Mouse (Mus musculus) kidney, adult 2 months (tissue): ENCODE measurements at regions not wholly inside any gene's neighbourhood (a gene's known extent, or its start where the extent isn't known, plus 50 kb on each side); places are given as distances from the start of the nearest gene placed in this dataset.

Experiments
- CTCF ChIP-seq: fragments of 200-500 bp; conservative IDR thresholded peaks from 2 replicates; pipeline ENCODE4 v1.5.1; 2011; ENCODE audit warnings: low read depth, mild to moderate bottlenecking, control low read depth, low read length, moderate library complexity, mixed read lengths; ENCODE audit not compliant: insufficient read depth, insufficient read length
- POLR2A ChIP-seq: fragments of 200-500 bp; IDR thresholded peaks from one replicate; pipeline ENCODE4 v1.6.1; 2011; ENCODE audit warnings: low read depth, low read length, control low read depth

DNA sequence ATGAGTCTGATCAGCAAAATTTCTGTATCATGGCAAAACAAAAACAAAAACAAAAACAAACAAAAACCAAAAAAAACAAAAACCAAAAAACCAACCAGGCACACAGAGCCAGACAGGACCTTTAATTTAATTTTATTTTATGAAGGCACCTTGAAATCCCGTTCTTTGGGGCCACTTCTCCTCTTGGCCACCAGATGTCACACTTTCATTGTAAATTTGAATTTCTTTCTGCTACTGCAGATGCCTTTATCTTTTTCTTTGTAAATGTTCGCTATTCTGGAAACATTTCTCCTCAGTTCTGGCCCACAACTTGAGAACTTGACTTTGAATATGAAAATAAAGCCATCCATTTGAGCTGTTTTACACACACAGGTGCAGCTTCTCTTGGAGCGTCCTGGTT is 78.6 kb upstream of the Rrp15 start:
- TF ChIP-seq POLR2A = no peak
- TF ChIP-seq CTCF = 0 out of 2 replicates have a peak, but pooled peaks have one; percentile 14
